Mouse (Mus musculus) adipocyte (in vitro differentiated cells): ENCODE results near the gene Efna2.
A peak's percentile ranks its signal among the peaks of the same experiment; 100 is the strongest.
"Not testable (repeated sequence)": the region's sequence is repeated elsewhere in the genome, so short reads cannot be mapped to it uniquely, and the experiment has no call there.

ENCODE experiments used
- DNase-seq: peaks from one replicate; pipeline ENCODE4 v3.0.0-alpha.2; 2016; ENCODE audit warnings: low spot score

Gene Efna2

DNA sequence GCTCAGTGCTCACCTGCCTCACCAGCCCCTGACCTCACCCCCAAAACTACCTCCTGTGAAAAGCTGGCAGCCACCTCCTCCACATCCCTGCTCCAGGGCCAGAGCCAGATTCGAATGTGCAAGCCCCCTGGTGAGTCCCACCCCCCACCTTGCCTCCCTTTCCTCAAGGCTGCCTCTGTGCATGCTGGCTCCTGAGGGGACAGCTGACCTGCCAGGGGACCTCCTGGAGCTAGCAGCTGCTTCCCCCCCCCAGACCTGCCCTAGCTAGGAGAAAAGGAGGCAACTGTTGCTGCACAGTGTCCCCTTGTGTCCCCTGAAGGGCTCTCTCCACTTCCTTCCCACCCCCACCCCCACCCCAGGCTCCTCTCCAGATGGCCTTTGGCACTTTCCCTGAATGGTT, 24.0 kb upstream of the Efna2 start:
- no peak for DNase-seq

GRCm38 (mm10) chr10:80156002-80156751, 23.1 kb upstream of the Efna2 start:
- no peak for DNase-seq

DNA sequence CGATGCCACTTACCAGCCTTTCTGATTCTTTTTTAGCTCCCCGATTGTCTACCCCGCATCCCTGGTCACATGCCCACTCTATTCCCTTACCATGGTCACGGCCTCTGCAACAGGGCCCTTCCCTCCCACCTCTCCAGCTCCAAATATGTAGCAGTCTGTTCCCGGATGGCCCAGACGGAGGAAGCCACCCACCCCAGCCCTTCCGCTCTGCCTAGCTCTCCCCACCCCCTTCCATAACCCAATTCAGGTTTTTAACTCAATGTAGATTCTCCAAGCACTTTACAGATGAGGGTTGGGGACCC, 22.6 kb upstream of the Efna2 start:
- DNase-seq: no peak

GRCm38 (mm10) chr10:80157141-80157929, 21.9 kb upstream of the Efna2 start:
- DNase-seq: no peak

GRCm38 (mm10) chr10:80158307-80158986, 20.8 kb upstream of the Efna2 start:
- peak; percentile 70 for DNase-seq

DNA sequence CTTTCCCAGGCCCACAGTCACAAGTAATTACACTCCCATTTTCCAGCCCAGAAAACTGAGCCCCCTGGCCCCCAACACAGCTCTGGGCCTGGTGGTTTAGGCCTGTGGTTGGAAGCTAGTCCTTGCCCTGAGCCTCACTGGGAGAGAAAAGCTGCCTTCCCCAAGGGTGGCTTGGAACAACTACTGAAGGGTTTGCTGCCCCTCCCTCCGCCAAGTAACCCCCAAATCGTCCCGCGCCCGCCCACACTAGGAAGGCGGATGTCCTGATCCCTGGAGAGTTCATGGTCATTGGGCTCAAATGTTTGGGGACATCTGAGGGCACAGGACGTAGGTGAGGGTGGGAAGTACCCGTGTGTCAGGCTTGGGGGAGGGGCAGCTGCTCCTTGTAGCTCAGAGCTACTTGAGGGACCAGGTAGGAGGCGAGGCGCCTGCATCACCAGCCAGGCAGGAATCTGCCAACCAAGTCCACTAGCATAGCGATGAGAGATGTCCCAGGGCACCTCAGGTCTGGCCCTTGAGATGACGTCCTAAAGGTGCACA, 20.2 kb upstream of the Efna2 start:
- DNase-seq: no peak

- peak; percentile 97 for DNase-seq
Measured at GRCm38 (mm10) chr10:80159561-80160454, 19.5 kb upstream of the Efna2 start.

GRCm38 (mm10) chr10:80160455-80161371, 18.6 kb upstream of the Efna2 start:
- peak; percentile 95 for DNase-seq

DNA sequence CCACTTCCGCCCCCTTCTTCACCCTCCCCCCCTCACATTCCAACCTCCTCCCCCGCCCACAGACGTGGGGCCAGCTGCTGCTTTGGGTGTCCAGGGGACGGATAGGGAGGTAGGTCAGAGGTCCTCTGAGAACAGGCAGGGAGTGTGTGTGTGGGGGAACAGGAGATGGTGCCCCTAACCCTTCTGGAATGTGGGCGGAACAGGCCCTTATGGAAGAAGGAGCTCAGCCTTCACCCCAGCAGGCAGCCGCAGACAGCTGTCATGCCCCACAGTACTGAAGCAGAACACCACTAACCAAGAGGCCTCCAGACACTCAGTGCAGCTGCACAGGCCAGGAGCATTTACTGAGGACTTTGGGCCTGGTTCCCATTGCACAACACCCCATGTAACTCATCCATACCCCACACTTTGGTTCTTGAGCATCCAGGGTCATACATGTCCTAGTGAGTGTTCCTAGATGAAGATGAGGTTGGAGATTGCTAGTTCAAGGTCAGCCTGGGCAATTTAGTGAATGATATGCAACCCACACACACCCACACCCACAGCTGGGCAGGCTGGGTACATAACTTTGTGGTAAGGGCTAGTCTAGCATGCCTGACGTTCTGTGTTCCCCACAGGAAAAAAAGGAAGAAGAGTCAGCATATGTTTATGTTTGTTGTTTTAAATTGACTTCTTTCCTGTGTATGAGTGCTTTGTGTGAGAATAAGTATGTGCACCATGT, 17.6 kb upstream of the Efna2 start:
- peak; percentile 72 for DNase-seq

DNA sequence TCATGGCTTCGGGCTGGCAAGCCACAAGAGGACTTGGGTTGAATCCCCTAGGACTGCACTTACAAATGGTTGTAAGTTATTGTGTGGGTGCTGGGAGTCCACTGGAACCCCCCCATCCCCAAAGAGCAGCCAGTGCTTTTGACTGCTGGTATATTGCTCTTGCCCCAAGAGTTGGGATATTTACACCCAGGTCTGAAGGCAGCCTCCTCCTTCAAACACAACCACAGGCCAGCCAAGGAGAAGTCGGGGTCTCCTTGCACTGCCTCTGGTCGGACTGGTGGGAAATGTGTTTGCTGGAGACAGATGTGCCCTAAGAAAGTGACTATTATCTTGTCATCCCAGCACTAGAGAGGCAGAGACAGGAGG, 17.1 kb upstream of the Efna2 start:
- DNase-seq: no peak

- no peak for DNase-seq
Measured at GRCm38 (mm10) chr10:80162716-80163299, 16.5 kb upstream of the Efna2 start.

DNA sequence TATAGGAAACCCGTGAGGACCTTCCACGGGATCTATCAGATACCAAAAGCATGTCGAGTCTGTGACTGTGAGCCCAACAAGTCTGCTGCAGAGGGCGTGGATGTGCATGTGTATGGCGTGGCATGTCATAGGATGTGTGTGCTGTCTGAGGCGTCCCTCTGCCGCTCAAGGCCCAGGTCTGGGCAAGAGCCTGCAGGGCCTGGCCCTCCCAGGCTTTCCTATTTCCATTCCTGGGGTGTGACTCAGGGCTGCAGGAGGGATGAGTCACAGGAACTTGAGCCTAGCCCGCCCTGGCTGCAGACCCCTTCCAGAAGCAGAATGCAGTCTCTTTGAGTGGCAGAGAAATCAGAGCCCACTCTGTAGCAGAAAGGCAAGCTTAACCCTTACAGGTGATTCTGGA, 15.6 kb upstream of the Efna2 start:
- no peak for DNase-seq

- no peak for DNase-seq
Measured at GRCm38 (mm10) chr10:80164161-80164997, 14.9 kb upstream of the Efna2 start.

DNA sequence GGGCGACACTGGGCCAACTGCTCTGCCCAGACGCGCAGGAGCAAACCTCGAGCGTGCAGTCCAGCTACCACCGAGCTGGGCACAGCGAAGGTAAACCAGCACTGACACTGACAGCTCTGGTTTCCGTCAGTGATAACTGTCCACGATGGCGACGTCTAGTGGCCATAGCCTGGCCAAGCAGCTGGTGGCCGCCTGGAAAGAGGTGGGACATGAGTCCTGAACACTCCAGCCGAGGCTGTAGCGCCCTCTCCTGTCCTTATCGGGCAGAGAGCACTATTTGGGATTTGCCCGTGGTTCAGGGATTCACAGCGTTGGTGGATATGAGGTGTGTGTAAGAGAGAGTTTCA, 14.3 kb upstream of the Efna2 start:
- peak; percentile 97 for DNase-seq

- no peak for DNase-seq
Measured at GRCm38 (mm10) chr10:80165392-80166128, 13.7 kb upstream of the Efna2 start, which contains the start of gene Cirbp. Gene Cirbp (plus strand): TSS chr10:80165985.

DNA sequence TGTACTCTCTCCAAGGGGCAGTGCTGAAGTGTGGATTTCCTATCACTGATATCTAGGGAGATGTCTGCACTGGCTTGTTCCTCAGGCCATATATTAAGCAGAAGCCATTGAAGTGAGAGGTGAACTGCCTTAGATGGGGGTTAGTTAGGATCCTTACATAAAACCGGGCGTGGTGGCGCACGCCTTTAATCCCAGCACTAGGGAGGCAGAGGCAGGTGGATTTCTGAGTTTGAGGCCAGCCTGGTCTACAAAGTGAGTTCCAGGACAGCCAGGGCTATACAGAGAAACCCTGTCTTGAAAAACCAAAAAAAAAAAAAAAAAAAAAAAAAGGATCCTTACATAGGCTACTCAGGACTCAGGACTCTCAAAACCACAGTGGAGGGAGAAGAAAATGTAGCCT, 13.1 kb upstream of the Efna2 start:
- DNase-seq: not testable (repeated sequence)

- DNase-seq: peak; percentile 98
Measured at GRCm38 (mm10) chr10:80167460-80168037, 11.7 kb upstream of the Efna2 start.
